Mouse (Mus musculus) CH12.LX (cell line): Measurements from ENCODE around the gene Pla2g12a. TPM values are rescaled to one million over a fixed set of nuclear protein-coding genes. Genes with fewer than 3 reads are reported as not detected.

Experiments used
- DNase-seq: peaks from one replicate; pipeline ENCODE4 v3.0.0-alpha.2; 2013; ENCODE audit errors: extremely low read depth
- H3K27ac ChIP-seq: 2 replicates; pipeline ENCODE4 v1.5.1; 2012; ENCODE audit warnings: low read depth, mild to moderate bottlenecking, control low read depth, moderate library complexity; ENCODE audit not compliant: insufficient read depth
- H3K27me3 ChIP-seq: replicated peaks from 2 replicates; pipeline ENCODE3; 2012; ENCODE audit warnings: inconsistent platforms
- H3K36me3 ChIP-seq, 2 experiments: replicated peaks in 1 of 2; 2 replicates each; pipeline versions ENCODE3 to v1.6.1; 2012; ENCODE audit warnings: inconsistent platforms in 1 of 2, low read length in 1 of 2, mild to moderate bottlenecking in 1 of 2, mixed read lengths in 1 of 2, moderate library complexity in 1 of 2; ENCODE audit not compliant: control insufficient read depth in 1 of 2, insufficient read depth in 1 of 2
- H3K4me1 ChIP-seq, 2 experiments: 2 replicates each; pipeline ENCODE4 v1.6.1; 2012; ENCODE audit warnings: inconsistent platforms in 1 of 2, moderate library complexity in 1 of 2; ENCODE audit not compliant: insufficient read depth in 2 of 2, control insufficient read depth in 1 of 2
- H3K4me2 ChIP-seq: 2 replicates; pipeline ENCODE4 v1.6.1; 2012; ENCODE audit warnings: low read depth, mild to moderate bottlenecking, control low read depth; ENCODE audit not compliant: poor library complexity, insufficient read depth, severe bottlenecking
- H3K4me3 ChIP-seq, 3 experiments: fragments of 150-350 bp in 1 of 3; sonication (generic) in 1 of 3; replicated peaks in 1 of 3; 2 replicates each; pipeline versions ENCODE3 to v1.5.1; 2011 to 2012; ENCODE audit warnings: low read depth in 2 of 3, low read length in 2 of 3, mild to moderate bottlenecking in 2 of 3, moderate library complexity in 2 of 3, control low read depth in 1 of 3, improper control_type of control experiment in 1 of 3, inconsistent platforms in 1 of 3, mixed read lengths in 1 of 3; ENCODE audit not compliant: poor library complexity in 1 of 3
- H3K79me2 ChIP-seq: replicated peaks from 2 replicates; pipeline ENCODE4 v1.6.1; 2012; ENCODE audit warnings: mild to moderate bottlenecking, moderate library complexity; ENCODE audit not compliant: control insufficient read depth, poor library complexity, insufficient read depth, severe bottlenecking; ENCODE audit errors: extremely low read depth
- H3K9ac ChIP-seq: 2 replicates; pipeline ENCODE4 v1.6.1; 2012; ENCODE audit warnings: low read depth, mild to moderate bottlenecking, control low read depth, moderate library complexity; ENCODE audit not compliant: insufficient read depth
- H3K9me3 ChIP-seq: replicated peaks from 2 replicates; pipeline ENCODE3; 2012; ENCODE audit warnings: low read length, inconsistent platforms, mixed read lengths
- CTCF ChIP-seq, 2 experiments: IDR thresholded peaks in 1 of 2; conservative IDR thresholded peaks in 1 of 2; 2 replicates each; pipeline ENCODE4 v1.5.1; 2011 to 2012; ENCODE audit warnings: low read depth in 2 of 2, low read length in 2 of 2, improper control_type of control experiment in 1 of 2, inconsistent platforms in 1 of 2, mild to moderate bottlenecking in 1 of 2, moderate library complexity in 1 of 2
- E2F4 ChIP-seq: IDR thresholded peaks from 2 replicates; pipeline ENCODE4 v1.6.1; 2011; ENCODE audit warnings: low read depth, low read length, improper control_type of control experiment; ENCODE audit not compliant: insufficient replicate concordance
- ELF1 ChIP-seq: IDR thresholded peaks from 2 replicates; pipeline ENCODE4 v1.6.1; 2014; ENCODE audit warnings: low read depth, mild to moderate bottlenecking, inconsistent platforms, low read length, improper control_type of control experiment
- ETS1 ChIP-seq: conservative IDR thresholded peaks from 2 replicates; pipeline ENCODE4 v1.6.1; 2012; ENCODE audit warnings: low read depth, mild to moderate bottlenecking, inconsistent platforms, low read length, improper control_type of control experiment, moderate library complexity
- HCFC1 ChIP-seq: IDR thresholded peaks from 2 replicates; pipeline ENCODE4 v1.6.1; 2012; ENCODE audit warnings: low read depth, mild to moderate bottlenecking, inconsistent platforms, low read length, improper control_type of control experiment
- JUND ChIP-seq: conservative IDR thresholded peaks from 2 replicates; pipeline ENCODE4 v1.6.1; 2011; ENCODE audit warnings: low read depth, low read length, improper control_type of control experiment
- KAT2A ChIP-seq: IDR thresholded peaks from 2 replicates; pipeline ENCODE4 v1.6.1; 2012; ENCODE audit warnings: low read length, improper control_type of control experiment, inconsistent platforms; ENCODE audit not compliant: insufficient replicate concordance
- MAX ChIP-seq: IDR thresholded peaks from 2 replicates; pipeline ENCODE4 v1.6.1; 2011; ENCODE audit warnings: low read length, improper control_type of control experiment
- NELFE ChIP-seq: IDR thresholded peaks from 2 replicates; pipeline ENCODE4 v1.6.1; 2011; ENCODE audit warnings: low read depth, low read length, improper control_type of control experiment
- PAX5 ChIP-seq: IDR thresholded peaks from 2 replicates; pipeline ENCODE4 v1.6.1; 2012; ENCODE audit warnings: low read length, inconsistent platforms, mixed read lengths
- RAD21 ChIP-seq: IDR thresholded peaks from 2 replicates; pipeline ENCODE4 v1.6.1; 2011; ENCODE audit warnings: low read depth, mild to moderate bottlenecking, low read length, improper control_type of control experiment, moderate library complexity
- RCOR1 ChIP-seq: conservative IDR thresholded peaks from 2 replicates; pipeline ENCODE4 v1.6.1; 2012; ENCODE audit warnings: low read depth, mild to moderate bottlenecking, inconsistent platforms, low read length, improper control_type of control experiment
- TBP ChIP-seq: conservative IDR thresholded peaks from 2 replicates; pipeline ENCODE4 v1.6.1; 2011; ENCODE audit warnings: low read depth, low read length, improper control_type of control experiment
- TCF12 ChIP-seq: IDR thresholded peaks from 2 replicates; pipeline ENCODE4 v1.6.1; 2014; ENCODE audit warnings: low read depth, mild to moderate bottlenecking, inconsistent platforms, low read length, improper control_type of control experiment
- ZMIZ1 ChIP-seq: IDR thresholded peaks from 2 replicates; pipeline ENCODE4 v1.6.1; 2012; ENCODE audit warnings: low read depth, mild to moderate bottlenecking, inconsistent platforms, low read length, improper control_type of control experiment
- ZNF384 ChIP-seq: IDR thresholded peaks from 2 replicates; pipeline ENCODE4 v1.6.1; 2012; ENCODE audit warnings: low read depth, low read length, improper control_type of control experiment, inconsistent platforms
- dilution Hi-C: fragments of 300-500 bp; cut with MboI; formaldehyde crosslinking; loops from 2 replicates; pipeline ENCODE4 v1.14.3; 2020; ENCODE audit warnings: low sequenced_read_pairs; ENCODE audit not compliant: extremely low pct_unique_long_range_greater_than_20kb, extremely low pct_ligation_motif_present
- in situ Hi-C: fragments of 300-500 bp; cut with MboI; formaldehyde crosslinking; loops from 3 replicates; pipeline ENCODE4 v1.14.3; 2019; ENCODE audit warnings: low sequenced_read_pairs, low pct_ligation_motif_present, low pct_unique_long_range_greater_than_20kb, mixed read lengths
- polyA plus RNA-seq: library from polyadenylated mRNA; unstranded; fragments of >175 nt; gene quantifications from 2 replicates; pipeline ENCODE4 v1.2.1, GENCODE M21; 2012; ENCODE audit warnings: low read depth; ENCODE audit not compliant: insufficient read length
- total RNA-seq, 2 experiments: library from RNA; depleted of rRNA; stranded (reverse); fragments of 300-350 nt in 1 of 2; fragments of >200 nt in 1 of 2; gene quantifications; 2 replicates each; pipeline ENCODE4 v1.2.3; 2012 to 2014

The Pla2g12a gene
- total and polyA plus RNA-seq, 3 experiments, result 50.2 to 78.3 (median 58.6) TPM

- Histone ChIP-seq H3K4me1 (peaks cover under 1 to 28% of the 10 kb centered on the region in 2 experiments; a peak in 3 of 4 replicates), H3K4me3 (no peak overlapping the region), H3K9me3 (no peaks in the 10 kb centered on the region), H3K9ac (no peak overlapping the region), H3K79me2 (0 out of 2 replicates have a peak, but pooled peaks cover under 1% of the 10 kb centered on the region), H3K4me2 (no peak overlapping the region), H3K27me3 (no peaks in the 10 kb centered on the region), H3K36me3 (peaks cover 14 to 60% of the 10 kb centered on the region in 2 experiments), H3K27ac (no peak overlapping the region)
- DNase-seq, result no peak
- TF ChIP-seq KAT2A, result no peak
- TF ChIP-seq RAD21, result no peak
- no peak for TF ChIP-seq HCFC1
- no peak for TF ChIP-seq MAX
- dilution Hi-C loops, result no loop called here
- in situ Hi-C loops, result no loop called here
Observed at GRCm38 (mm10) chr3:129886430-129886829, 8.0 kb downstream of the Pla2g12a start.

- Histone ChIP-seq H3K27ac (no peak overlapping the region), H3K4me1 (peaks cover 12 to 27% of the 10 kb centered on the region in 2 experiments)
Observed at GRCm38 (mm10) chr3:129887779-129888517, 9.5 kb downstream of the Pla2g12a start.

GRCm38 (mm10) chr3:129892003-129892402 lies 13.6 kb downstream of the Pla2g12a start:
- Histone ChIP-seq H3K27ac (peak overlapping the region; percentile 100), H3K4me1 (peaks cover 22 to 40% of the 10 kb centered on the region in 2 experiments), H3K27me3 (no peaks in the 10 kb centered on the region), H3K9me3 (no peaks in the 10 kb centered on the region), H3K4me3 (peak overlapping the region in 1 of 3 experiments; percentile 3), H3K9ac (peak overlapping the region; percentile 51; the same call in 1 of the 2 replicates), H3K36me3 (peaks cover 24 to 72% of the 10 kb centered on the region in 2 experiments), H3K79me2 (no peaks in the 10 kb centered on the region), H3K4me2 (no peak overlapping the region)
- in situ Hi-C loops, result no loop called here
- dilution Hi-C loops, result no loop called here
- TF ChIP-seq ETS1, result no peak
- TF ChIP-seq ELF1, result no peak
- no peak for TF ChIP-seq ZNF384
- no peak for TF ChIP-seq CTCF (conservative IDR thresholded peaks at IDR 0.05 in 1 of 2, IDR thresholded peaks at IDR 0.05 in 1 of 2; ENCODE audit: low read depth in 2 of 2, low read length in 2 of 2)
- TF ChIP-seq HCFC1, result no peak
- no peak for TF ChIP-seq TBP
- TF ChIP-seq ZMIZ1, result no peak
- peak; percentile 45 for DNase-seq

More at GRCm38 (mm10) chr3:129887779-129888517, 9.5 kb downstream of the Pla2g12a start:
- Histone ChIP-seq H3K9me3 (no peaks in the 10 kb centered on the region), H3K4me3 (no peak overlapping the region), H3K4me2 (no peak overlapping the region), H3K79me2 (no peaks in the 10 kb centered on the region), H3K36me3 (peaks cover 20 to 71% of the 10 kb centered on the region in 2 experiments), H3K9ac (no peak overlapping the region), H3K27me3 (no peaks in the 10 kb centered on the region)
- TF ChIP-seq PAX5 (no peak), RCOR1 (no peak), NELFE (no peak), TCF12 (no peak), JUND (no peak), KAT2A (no peak), E2F4 (no peak), CTCF (conservative IDR thresholded peaks at IDR 0.05 in 1 of 2, IDR thresholded peaks at IDR 0.05 in 1 of 2; ENCODE audit: low read depth in 2 of 2, low read length in 2 of 2) (no peak)
- in situ Hi-C loops (no loop called here), dilution Hi-C loops (no loop called here)
- DNase-seq, result no peak
